Mouse (Mus musculus) liver, adult 2 months (tissue): ENCODE measurements around the gene Slc39a12. TPM values are rescaled to one million over a fixed set of nuclear protein-coding genes. Genes with fewer than 3 reads are reported as not detected.
A peak's percentile ranks its signal among the peaks of the same experiment; 100 is the strongest.

Source experiments
- DNase-seq: peaks from one replicate; pipeline ENCODE4 v3.0.0-alpha.2; 2011; ENCODE audit warnings: low read depth, low spot score; ENCODE audit errors: extremely low read depth
- H3K27ac ChIP-seq: fragments of 200-500 bp; replicated peaks from 2 replicates; pipeline ENCODE4 v1.5.1; 2012; ENCODE audit warnings: low read depth, mild to moderate bottlenecking, control low read depth, inconsistent platforms, low read length; ENCODE audit not compliant: insufficient read depth
- H3K27me3 ChIP-seq: fragments of 200-500 bp; 2 replicates; pipeline ENCODE4 v1.6.1; 2012; ENCODE audit warnings: mild to moderate bottlenecking, moderate library complexity, low read length, inconsistent platforms; ENCODE audit not compliant: control insufficient read depth, insufficient read depth
- H3K36me3 ChIP-seq: fragments of 200-500 bp; 2 replicates; pipeline ENCODE4 v1.6.1; 2012; ENCODE audit warnings: low read length, inconsistent platforms; ENCODE audit not compliant: control insufficient read depth, insufficient read depth
- H3K4me1 ChIP-seq: fragments of 200-500 bp; 2 replicates; pipeline ENCODE4 v1.6.1; 2011; ENCODE audit warnings: low read length; ENCODE audit not compliant: control insufficient read depth, insufficient read depth
- H3K4me3 ChIP-seq: fragments of 200-500 bp; 2 replicates; pipeline ENCODE4 v1.5.1; 2011; ENCODE audit warnings: low read depth, mild to moderate bottlenecking, control low read depth, low read length, moderate library complexity; ENCODE audit not compliant: insufficient read depth
- H3K79me2 ChIP-seq: fragments of 200-500 bp; 2 replicates; pipeline ENCODE4 v1.6.1; 2012; ENCODE audit warnings: inconsistent platforms, mild to moderate bottlenecking, low read length, moderate library complexity; ENCODE audit not compliant: control insufficient read depth, insufficient read depth
- H3K9ac ChIP-seq: fragments of 200-500 bp; 2 replicates; pipeline ENCODE4 v1.6.1; 2012; ENCODE audit warnings: low read depth, mild to moderate bottlenecking, control low read depth, inconsistent platforms, low read length
- CTCF ChIP-seq: fragments of 200-500 bp; IDR thresholded peaks from 2 replicates; pipeline ENCODE4 v1.5.1; 2011; ENCODE audit warnings: low read depth, low read length, control low read depth
- POLR2A ChIP-seq: fragments of 200-500 bp; IDR thresholded peaks from 2 replicates; pipeline ENCODE4 v1.6.1; 2011; ENCODE audit warnings: low read length, control low read depth; ENCODE audit not compliant: insufficient read depth; ENCODE audit errors: extremely low read depth
- WGBS: fragments of 180-500 bp; shearing (Covaris S2); methylation state at CpG from one replicate; pipeline ENCODE4 v1.1.7; 2018; 5-methylcytosine and 5-hydroxymethylcytosine counted together
- polyA plus RNA-seq: library from polyadenylated mRNA; depleted of rRNA; stranded (reverse); fragments of >200 nt; gene quantifications from 2 replicates; pipeline ENCODE4 v1.2.3, GENCODE M21; 2012
- total RNA-seq: library from RNA; depleted of rRNA; stranded (reverse); fragments of >200 nt; gene quantifications from 2 replicates; pipeline ENCODE4 v1.2.3, GENCODE M21; 2014

The Slc39a12 gene
- total and polyA plus RNA-seq, 2 experiments: 0.06 to 0.37 TPM

DNA sequence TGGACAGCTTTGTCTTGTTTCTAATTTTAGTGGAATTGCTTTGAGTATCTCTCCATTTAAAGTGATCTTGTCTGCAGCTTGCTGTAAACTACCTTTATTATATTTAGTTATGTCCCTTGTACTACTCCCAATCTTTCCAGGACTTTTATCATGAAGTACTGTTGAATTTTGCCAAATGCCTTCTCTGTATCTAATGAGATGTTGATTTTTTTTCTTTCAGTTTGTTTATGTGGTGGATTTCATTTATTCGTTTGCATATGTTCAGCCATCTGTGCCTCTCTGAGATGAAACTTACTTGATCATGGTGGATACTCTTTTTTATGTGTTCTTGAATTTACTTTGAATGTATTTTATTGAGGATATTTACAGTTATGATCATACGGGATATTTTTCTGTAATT, 40.9 kb downstream of the Slc39a12 start:
- 90% methylated on average over 2 of the region's 2 CpGs for WGBS
- TF ChIP-seq CTCF (no peak), POLR2A (no peak)

DNA sequence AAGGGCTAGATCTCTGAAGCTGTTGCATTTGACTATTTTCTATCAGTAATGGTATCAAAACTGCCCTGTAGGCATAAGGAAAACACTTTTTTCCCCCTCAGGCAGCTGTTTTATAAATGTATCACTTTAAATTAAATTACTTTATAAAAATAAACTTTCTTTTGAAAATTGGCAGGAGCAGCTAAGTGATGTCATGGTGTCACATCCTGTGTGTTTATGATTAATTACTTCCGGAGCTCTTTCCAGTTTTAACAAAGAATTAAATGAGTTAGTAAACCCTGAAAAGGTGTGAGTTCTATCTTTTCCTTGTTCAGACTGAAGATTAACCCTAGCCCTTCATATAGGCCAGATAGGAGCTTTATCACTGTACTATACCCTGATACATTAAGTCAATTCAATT, 59.2 kb downstream of the Slc39a12 start:
- no peak for TF ChIP-seq POLR2A
- TF ChIP-seq CTCF: no peak
- no peak overlapping the region for H3K27ac ChIP-seq
- no peaks in the 10 kb centered on the region for H3K4me1 ChIP-seq
- no peaks in the 10 kb centered on the region for H3K27me3 ChIP-seq
- no peaks in the 10 kb centered on the region for H3K36me3 ChIP-seq
- no peak overlapping the region for H3K4me3 ChIP-seq
- WGBS: 75% methylated on average over 1 of the region's 1 CpGs
- DNase-seq: no peak
- no peak overlapping the region for H3K9ac ChIP-seq
- no peaks in the 10 kb centered on the region for H3K79me2 ChIP-seq

More for the DNA sequence above, 40.9 kb downstream of the Slc39a12 start:
- DNase-seq: no peak
- Histone ChIP-seq H3K9ac (no peak overlapping the region), H3K36me3 (no peaks in the 10 kb centered on the region), H3K27ac (no peak overlapping the region), H3K79me2 (no peaks in the 10 kb centered on the region), H3K4me3 (no peak overlapping the region), H3K4me1 (no peaks in the 10 kb centered on the region), H3K27me3 (no peaks in the 10 kb centered on the region)

DNA sequence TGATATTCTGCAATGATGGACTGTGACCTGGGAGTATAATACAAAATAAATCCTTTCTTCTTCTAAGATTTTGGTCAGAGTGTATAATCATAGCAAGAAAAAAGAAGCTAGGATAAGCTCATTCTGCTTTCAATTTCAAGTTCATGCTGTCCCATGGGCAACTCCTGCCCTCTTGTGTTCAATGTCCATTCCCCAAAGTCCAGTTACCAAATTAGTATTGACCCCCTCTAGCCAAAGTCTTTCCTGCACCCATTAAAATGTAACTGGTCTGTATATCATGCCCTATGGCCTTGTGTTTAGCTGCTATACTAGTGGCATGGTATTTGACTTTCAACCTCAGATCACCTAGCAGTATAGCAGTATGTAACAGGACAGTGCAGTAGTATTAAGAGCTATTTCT, 62.8 kb downstream of the Slc39a12 start:
- DNase-seq: no peak
- no peaks in the 10 kb centered on the region for H3K36me3 ChIP-seq
- H3K9ac ChIP-seq: no peak overlapping the region
- no peaks in the 10 kb centered on the region for H3K79me2 ChIP-seq
- no peaks in the 10 kb centered on the region for H3K4me1 ChIP-seq
- no peaks in the 10 kb centered on the region for H3K27me3 ChIP-seq
- no peak overlapping the region for H3K4me3 ChIP-seq
- no peak for TF ChIP-seq POLR2A
- no peak for TF ChIP-seq CTCF
- no peak overlapping the region for H3K27ac ChIP-seq

DNA sequence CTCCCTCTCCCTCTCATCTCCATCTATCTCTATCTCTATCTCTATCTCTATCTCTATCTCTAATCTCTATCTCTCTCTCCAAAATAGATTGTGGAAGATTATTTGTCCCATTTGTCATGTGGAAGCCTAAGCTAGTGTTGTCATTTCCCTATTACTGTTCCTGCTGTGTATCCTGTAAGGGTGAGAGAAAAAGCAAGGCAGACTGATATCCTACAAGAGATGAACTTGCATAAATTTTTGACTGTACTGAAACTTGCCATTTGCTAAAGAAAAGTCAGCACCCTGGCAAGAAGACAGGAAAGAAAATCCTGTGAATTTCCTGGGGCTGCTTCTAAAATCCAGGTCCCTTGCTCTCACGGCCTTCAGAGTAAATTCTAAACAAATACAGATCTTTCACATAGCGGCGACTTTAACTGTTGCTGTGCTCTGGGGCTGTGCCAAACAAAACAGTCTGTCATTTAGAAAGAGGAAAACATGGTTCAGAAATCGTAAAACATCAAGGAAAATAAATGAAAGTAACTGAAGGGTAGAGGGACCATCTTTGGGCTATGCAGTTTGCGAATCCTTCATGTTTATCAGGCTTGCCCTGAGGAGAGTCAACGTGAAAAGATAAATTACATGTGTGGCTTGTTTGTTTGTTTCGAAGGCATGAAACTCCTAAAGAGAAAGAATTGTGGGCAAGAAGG, 67.0 kb downstream of the Slc39a12 start:
- 47% methylated on average over 7 of the region's 7 CpGs for WGBS
- H3K36me3 ChIP-seq: no peaks in the 10 kb centered on the region
- no peaks in the 10 kb centered on the region for H3K27me3 ChIP-seq
- H3K27ac ChIP-seq: no peak overlapping the region
- H3K9ac ChIP-seq: no peak overlapping the region
- DNase-seq: peak; percentile 9
- TF ChIP-seq POLR2A (no peak), CTCF (no peak)
- no peaks in the 10 kb centered on the region for H3K79me2 ChIP-seq
- no peak overlapping the region for H3K4me3 ChIP-seq
- H3K4me1 ChIP-seq: no peaks in the 10 kb centered on the region

DNA sequence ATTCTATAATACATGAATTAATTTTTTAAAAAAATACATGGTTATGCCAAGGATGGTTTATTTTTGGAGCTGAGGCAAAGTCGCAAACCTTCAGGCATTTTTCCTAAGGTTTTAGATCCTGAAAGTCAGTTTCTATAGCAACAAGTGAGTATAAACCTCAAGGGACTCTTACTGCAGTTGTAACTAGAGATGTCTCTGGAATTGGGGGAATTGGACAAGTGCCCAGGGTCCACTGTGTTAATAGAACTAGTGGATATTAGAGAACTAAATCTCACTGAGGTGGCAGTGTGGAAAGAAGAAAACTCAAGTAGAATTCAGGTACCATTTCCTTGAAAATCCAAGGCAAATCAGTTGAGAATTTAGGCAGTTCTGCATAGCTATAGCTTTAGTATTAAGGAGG, 76.3 kb downstream of the Slc39a12 start:
- no peak for DNase-seq
- WGBS: 94% methylated on average over 1 of the region's 1 CpGs
- H3K36me3 ChIP-seq: no peaks in the 10 kb centered on the region

DNA sequence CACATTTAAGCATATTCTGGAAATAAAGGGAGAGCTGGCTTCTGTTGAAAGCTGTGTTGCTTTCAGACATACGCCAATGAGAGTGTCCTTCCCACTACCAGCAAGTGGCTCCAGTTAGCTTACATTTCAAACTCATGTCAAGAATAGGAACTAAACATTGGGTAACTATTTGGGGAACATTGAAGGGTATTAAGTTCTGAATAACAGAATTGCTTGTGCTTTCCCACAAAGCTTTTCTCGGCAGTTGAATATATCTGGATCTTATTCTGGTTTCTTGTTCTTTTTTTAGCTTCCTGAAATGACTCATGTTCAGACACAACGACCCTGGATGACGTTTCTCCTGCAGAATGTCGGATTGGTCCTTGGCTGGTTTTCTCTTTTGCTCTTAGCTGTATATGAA, 106.0 kb downstream of the Slc39a12 start:
- WGBS: 72% methylated on average over 5 of the region's 5 CpGs
- H3K36me3 ChIP-seq: no peaks in the 10 kb centered on the region
- no peak for DNase-seq
- H3K9ac ChIP-seq: no peak overlapping the region
- H3K4me1 ChIP-seq: no peaks in the 10 kb centered on the region
- TF ChIP-seq CTCF (no peak), POLR2A (no peak)
- no peaks in the 10 kb centered on the region for H3K79me2 ChIP-seq
- no peak overlapping the region for H3K4me3 ChIP-seq
- H3K27ac ChIP-seq: no peak overlapping the region
- H3K27me3 ChIP-seq: no peaks in the 10 kb centered on the region

More for the DNA sequence above, 76.3 kb downstream of the Slc39a12 start:
- TF ChIP-seq CTCF: no peak
- no peak for TF ChIP-seq POLR2A
- no peaks in the 10 kb centered on the region for H3K4me1 ChIP-seq
- no peaks in the 10 kb centered on the region for H3K27me3 ChIP-seq
- H3K4me3 ChIP-seq: no peak overlapping the region
- H3K79me2 ChIP-seq: no peaks in the 10 kb centered on the region
- H3K9ac ChIP-seq: no peak overlapping the region
- H3K27ac ChIP-seq: no peak overlapping the region
